Mouse (Mus musculus): ENCODE measurements around the gene Phkg2. TPM values are rescaled to one million over a fixed set of nuclear protein-coding genes. Genes with fewer than 3 reads are reported as not detected.

Phkg2 gene
- polyA plus RNA-seq, 1 experiment: 1,776 TPM

DNA sequence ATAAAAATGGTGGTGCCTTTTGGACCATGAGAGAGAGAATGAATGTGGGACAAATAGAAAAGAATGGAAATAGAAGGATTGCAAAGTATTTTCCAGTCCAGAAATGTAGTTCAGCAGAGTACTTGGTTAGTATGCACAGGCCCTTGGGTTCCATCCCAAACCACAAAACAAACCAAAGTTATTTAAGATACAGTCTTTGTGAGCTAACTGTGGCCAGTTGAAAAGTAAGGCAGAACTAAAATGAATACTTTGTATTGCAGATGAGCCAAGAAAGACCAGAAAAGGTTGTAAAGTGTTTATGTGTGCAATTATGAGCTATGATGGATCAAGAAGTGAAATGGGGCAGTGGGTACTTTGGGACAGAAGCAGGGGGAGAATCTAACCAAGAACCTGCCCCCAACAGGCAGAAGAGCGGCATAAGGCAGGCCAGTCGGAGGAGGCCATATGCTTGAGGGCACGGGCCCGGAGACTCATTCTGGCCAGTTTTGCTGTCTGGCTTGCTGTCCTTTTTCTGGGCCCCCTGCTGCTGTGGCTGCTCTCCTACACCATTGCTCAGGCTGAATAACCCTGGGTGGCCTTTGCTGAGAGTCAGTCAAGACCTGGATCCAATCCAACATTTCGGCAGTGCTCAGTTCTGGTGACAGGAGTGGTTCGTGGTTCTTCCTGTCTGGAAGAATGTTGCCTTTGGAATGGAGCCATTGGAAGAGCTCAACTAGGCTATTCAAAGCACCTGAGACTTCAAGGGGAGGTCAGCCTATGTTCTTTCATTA is 8.6 kb upstream of the Phkg2 start:
- TF ChIP-seq POLR2A (IDR thresholded peaks at IDR 0.05; ENCODE audit: control insufficient read depth, low read depth, low read length) (no peak), CTCF (IDR thresholded peaks at IDR 0.05; ENCODE audit: control insufficient read depth, insufficient read depth, insufficient replicate concordance, low read depth, low read length) (no peak)
- no peak overlapping the region for H3K27ac ChIP-seq (ENCODE audit: control insufficient read depth, insufficient read depth, low read depth, low read length)
- H3K4me3 ChIP-seq (ENCODE audit: control insufficient read depth, low read depth, low read length): peak overlapping the region; percentile 77
- no peaks in the 10 kb centered on the region for H3K4me1 ChIP-seq (ENCODE audit: control insufficient read depth, insufficient read depth, low read length)
- no peaks in the 10 kb centered on the region for H3K27me3 ChIP-seq (ENCODE audit: control insufficient read depth, insufficient read depth, low read length)
- H3K36me3 ChIP-seq (ENCODE audit: control insufficient read depth, insufficient read depth, low read length): peaks cover 4% of the 10 kb centered on the region

DNA sequence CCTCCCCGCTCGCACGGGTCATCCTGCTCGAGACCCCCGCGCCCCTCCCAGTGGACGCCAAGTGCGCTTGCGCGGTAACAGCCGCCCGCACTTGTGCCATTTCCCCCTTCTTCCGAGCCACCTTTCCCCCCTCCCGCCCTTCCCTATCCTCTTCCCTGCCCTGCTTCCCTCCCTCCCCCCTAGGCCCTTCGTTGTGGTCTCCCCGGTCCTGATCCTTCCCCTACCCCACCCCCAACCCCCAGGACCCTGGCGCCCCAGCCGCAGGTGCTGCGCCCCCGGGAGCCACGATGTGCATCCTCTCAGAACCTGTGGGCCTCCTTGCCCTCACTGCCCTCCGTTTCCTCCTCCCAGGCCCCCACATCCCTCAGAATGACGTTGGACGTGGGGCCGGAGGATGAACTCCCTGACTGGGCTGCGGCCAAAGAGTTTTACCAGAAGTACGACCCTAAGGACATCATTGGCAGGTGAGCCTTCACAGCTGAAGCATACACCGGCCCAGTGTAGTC is 416 bp downstream of the Phkg2 start:
- peak overlapping the region; percentile 87 for H3K27ac ChIP-seq (ENCODE audit: control insufficient read depth, insufficient read depth, low read depth, low read length)
- H3K4me1 ChIP-seq (ENCODE audit: control insufficient read depth, insufficient read depth, low read length): peaks cover 3% of the 10 kb centered on the region
- no peak for TF ChIP-seq CTCF (IDR thresholded peaks at IDR 0.05; ENCODE audit: control insufficient read depth, insufficient read depth, insufficient replicate concordance, low read depth, low read length)
- peak; percentile 42; the same call in 1 of the 2 replicates for TF ChIP-seq POLR2A (IDR thresholded peaks at IDR 0.05; ENCODE audit: control insufficient read depth, low read depth, low read length)
- peak overlapping the region; percentile 88 for H3K4me3 ChIP-seq (ENCODE audit: control insufficient read depth, low read depth, low read length)
- no peaks in the 10 kb centered on the region; the same call in 1 of the 2 replicates for H3K36me3 ChIP-seq (ENCODE audit: control insufficient read depth, insufficient read depth, low read length)
- H3K27me3 ChIP-seq (ENCODE audit: control insufficient read depth, insufficient read depth, low read length): no peaks in the 10 kb centered on the region

DNA sequence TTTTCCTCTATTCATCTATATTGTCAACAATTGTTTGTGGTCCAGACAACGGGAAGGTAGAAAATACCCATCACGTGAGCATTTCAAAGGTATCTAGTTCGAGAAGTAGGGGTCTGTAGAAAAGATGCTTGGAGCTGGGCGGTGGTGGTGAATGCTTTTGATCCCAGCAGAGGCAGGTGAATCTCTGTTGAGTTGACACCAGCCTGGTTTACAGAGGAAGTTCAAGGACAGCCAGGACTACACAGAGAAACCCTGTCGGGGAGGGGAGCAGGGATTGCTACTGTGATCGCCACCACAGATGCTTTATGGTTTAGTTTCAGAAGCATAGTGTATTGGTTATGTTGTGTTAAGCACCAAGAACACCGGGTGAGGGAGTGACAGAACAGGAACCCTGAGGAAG is 975 bp downstream of the Phkg2 start:
- Histone ChIP-seq H3K27ac (ENCODE audit: control insufficient read depth, insufficient read depth, low read depth, low read length) (peak overlapping the region; percentile 87; the same call in 1 of the 2 replicates), H3K36me3 (ENCODE audit: control insufficient read depth, insufficient read depth, low read length) (no peaks in the 10 kb centered on the region; the same call in 1 of the 2 replicates), H3K4me1 (ENCODE audit: control insufficient read depth, insufficient read depth, low read length) (peaks cover 3% of the 10 kb centered on the region), H3K27me3 (ENCODE audit: control insufficient read depth, insufficient read depth, low read length) (no peaks in the 10 kb centered on the region), H3K4me3 (ENCODE audit: control insufficient read depth, low read depth, low read length) (peak overlapping the region; percentile 88)
- no peak for TF ChIP-seq CTCF (IDR thresholded peaks at IDR 0.05; ENCODE audit: control insufficient read depth, insufficient read depth, insufficient replicate concordance, low read depth, low read length)
- TF ChIP-seq POLR2A (IDR thresholded peaks at IDR 0.05; ENCODE audit: control insufficient read depth, low read depth, low read length): no peak

DNA sequence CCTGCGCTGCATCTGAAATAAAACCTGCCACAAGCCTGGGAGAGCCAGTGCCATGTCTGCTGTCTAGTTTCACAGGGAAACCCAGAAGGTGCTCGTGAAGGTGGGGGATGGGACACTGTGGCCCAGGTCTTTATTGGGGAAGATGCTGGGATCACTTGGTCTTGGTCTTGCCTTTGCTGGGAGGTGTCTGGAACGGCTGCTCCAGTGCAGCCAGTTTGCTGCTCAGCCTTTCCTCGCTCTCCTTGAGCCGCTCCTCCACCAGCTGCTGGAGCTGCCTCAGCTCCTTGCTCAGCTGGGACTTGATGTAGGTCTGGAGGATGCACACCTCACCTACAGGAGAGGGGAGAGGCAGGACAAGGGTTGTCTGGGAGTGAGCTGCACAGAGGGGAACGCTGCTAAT is 10.1 kb downstream of the Phkg2 start:
- Histone ChIP-seq H3K4me1 (ENCODE audit: control insufficient read depth, insufficient read depth, low read length) (peaks cover 4% of the 10 kb centered on the region), H3K36me3 (ENCODE audit: control insufficient read depth, insufficient read depth, low read length) (peaks cover 3% of the 10 kb centered on the region), H3K27ac (ENCODE audit: control insufficient read depth, insufficient read depth, low read depth, low read length) (no peak overlapping the region), H3K27me3 (ENCODE audit: control insufficient read depth, insufficient read depth, low read length) (no peaks in the 10 kb centered on the region), H3K4me3 (ENCODE audit: control insufficient read depth, low read depth, low read length) (no peak overlapping the region)
- no peak for TF ChIP-seq POLR2A (IDR thresholded peaks at IDR 0.05; ENCODE audit: control insufficient read depth, low read depth, low read length)
- TF ChIP-seq CTCF (IDR thresholded peaks at IDR 0.05; ENCODE audit: control insufficient read depth, insufficient read depth, insufficient replicate concordance, low read depth, low read length): no peak

DNA sequence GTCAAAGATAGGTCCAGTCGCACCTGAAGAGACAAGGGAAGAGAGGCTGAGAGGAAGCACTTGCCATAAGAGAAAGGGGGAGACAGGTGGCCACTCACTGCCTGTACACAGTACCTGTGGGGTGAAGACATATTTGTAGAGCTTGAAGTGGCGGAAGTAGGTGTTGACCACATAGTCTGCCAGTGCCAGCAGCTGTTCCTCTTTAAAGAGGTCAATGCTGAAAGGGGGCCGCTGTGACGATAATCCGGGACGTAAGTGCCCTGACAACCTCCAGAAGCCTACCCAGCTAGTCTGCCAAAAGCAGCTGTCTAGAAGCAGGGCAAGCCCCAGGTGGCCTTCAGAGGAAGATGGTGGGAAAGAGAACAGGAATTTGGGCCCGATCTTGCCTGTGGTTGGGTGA is 11.9 kb downstream of the Phkg2 start:
- Histone ChIP-seq H3K27ac (ENCODE audit: control insufficient read depth, insufficient read depth, low read depth, low read length) (no peak overlapping the region), H3K4me1 (ENCODE audit: control insufficient read depth, insufficient read depth, low read length) (peaks cover 10% of the 10 kb centered on the region), H3K36me3 (ENCODE audit: control insufficient read depth, insufficient read depth, low read length) (peaks cover 4% of the 10 kb centered on the region; the same call in 1 of the 2 replicates), H3K4me3 (ENCODE audit: control insufficient read depth, low read depth, low read length) (peak overlapping the region; percentile 17; the same call in 1 of the 2 replicates), H3K27me3 (ENCODE audit: control insufficient read depth, insufficient read depth, low read length) (no peaks in the 10 kb centered on the region)
- no peak for TF ChIP-seq POLR2A (IDR thresholded peaks at IDR 0.05; ENCODE audit: control insufficient read depth, low read depth, low read length)
- TF ChIP-seq CTCF (IDR thresholded peaks at IDR 0.05; ENCODE audit: control insufficient read depth, insufficient read depth, insufficient replicate concordance, low read depth, low read length): no peak

DNA sequence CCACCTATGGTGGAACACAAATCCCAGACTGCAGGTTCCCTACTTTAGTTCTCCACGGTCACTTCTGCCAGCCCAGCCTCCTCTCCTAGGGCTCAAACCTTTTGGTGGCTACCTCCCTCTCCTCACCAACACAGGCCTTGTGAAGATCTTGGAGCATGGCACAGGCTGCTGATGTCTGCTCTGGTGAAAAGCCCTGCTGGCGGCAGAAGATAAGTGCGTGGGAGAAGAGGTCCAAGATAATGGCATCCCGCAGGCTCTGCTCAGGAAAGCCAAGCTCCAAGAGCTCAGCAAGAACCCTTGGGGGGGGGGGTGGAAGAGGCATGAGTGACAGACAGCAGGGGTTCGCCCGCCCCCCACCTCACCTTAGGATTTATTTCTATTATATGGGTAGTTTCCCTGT is 13.0 kb downstream of the Phkg2 start:
- H3K4me3 ChIP-seq (ENCODE audit: control insufficient read depth, low read depth, low read length): peak overlapping the region; percentile 92
- H3K4me1 ChIP-seq (ENCODE audit: control insufficient read depth, insufficient read depth, low read length): peaks cover 14% of the 10 kb centered on the region
- no peak overlapping the region; the same call in 1 of the 2 replicates for H3K27ac ChIP-seq (ENCODE audit: control insufficient read depth, insufficient read depth, low read depth, low read length)
- H3K27me3 ChIP-seq (ENCODE audit: control insufficient read depth, insufficient read depth, low read length): no peaks in the 10 kb centered on the region
- H3K36me3 ChIP-seq (ENCODE audit: control insufficient read depth, insufficient read depth, low read length): peaks cover 7% of the 10 kb centered on the region
- TF ChIP-seq CTCF (IDR thresholded peaks at IDR 0.05; ENCODE audit: control insufficient read depth, insufficient read depth, insufficient replicate concordance, low read depth, low read length) (no peak), POLR2A (IDR thresholded peaks at IDR 0.05; ENCODE audit: control insufficient read depth, low read depth, low read length) (no peak)

DNA sequence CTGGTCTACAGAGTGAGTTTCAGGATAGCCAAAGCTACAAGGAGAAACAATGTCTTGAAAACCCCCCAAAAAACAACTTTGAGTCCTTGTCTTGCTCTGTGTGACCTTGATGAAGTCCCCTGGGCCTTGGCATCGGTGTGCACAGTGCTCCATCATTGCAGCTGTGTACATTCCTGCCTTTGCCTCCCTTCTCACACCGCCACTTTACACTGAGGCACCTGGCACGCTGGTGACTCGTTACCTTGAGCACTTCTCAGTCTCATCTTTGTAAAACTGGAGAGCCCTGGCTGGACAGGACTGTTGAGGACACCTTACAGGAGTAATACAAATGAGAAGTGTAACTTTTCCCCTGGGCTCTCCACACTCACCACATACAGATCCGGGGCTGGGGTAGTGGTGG is 14.1 kb downstream of the Phkg2 start:
- peaks cover 9% of the 10 kb centered on the region for H3K36me3 ChIP-seq (ENCODE audit: control insufficient read depth, insufficient read depth, low read length)
- TF ChIP-seq POLR2A (IDR thresholded peaks at IDR 0.05; ENCODE audit: control insufficient read depth, low read depth, low read length) (no peak), CTCF (IDR thresholded peaks at IDR 0.05; ENCODE audit: control insufficient read depth, insufficient read depth, insufficient replicate concordance, low read depth, low read length) (no peak)
- peak overlapping the region; percentile 34; the same call in 1 of the 2 replicates for H3K27ac ChIP-seq (ENCODE audit: control insufficient read depth, insufficient read depth, low read depth, low read length)
- H3K4me1 ChIP-seq (ENCODE audit: control insufficient read depth, insufficient read depth, low read length): peaks cover 14% of the 10 kb centered on the region
- peak overlapping the region; percentile 92 for H3K4me3 ChIP-seq (ENCODE audit: control insufficient read depth, low read depth, low read length)
- H3K27me3 ChIP-seq (ENCODE audit: control insufficient read depth, insufficient read depth, low read length): no peaks in the 10 kb centered on the region

Data from testis, adult 2 months (tissue).